In genomic region chr7:97687831-97688230, GRCm38 (mm10) we compare ENCODE assay signal across 19 mouse cellular contexts.
"Had no signal": no experiment of that assay in that cellular context is flagged by ENCODE, and none has a peak within 500 bp of the region (broad histone marks: within the 10 kb centered on the region; RNA-seq: fewer than 3 reads in every experiment).

No protein-coding gene starts in this region.

- H3K27me3 ChIP-seq: midbrain, embryonic 12.5 days; neural tube, embryonic 13.5 days; neural tube, embryonic 15.5 days had no signal

- H3K4me1 ChIP-seq: midbrain, embryonic 10.5 days; midbrain, embryonic 12.5 days; neural tube, embryonic 13.5 days; neural tube, embryonic 15.5 days had no signal

- DNase-seq: lung, adult 18-20 months; lung, embryonic 14.5 days; lung, postnatal 14 days; lung, postnatal 4 days; midbrain, embryonic 14.5 days; retina, postnatal 1 day; right cerebral cortex, adult 18-20 months; right cerebral cortex, postnatal 25 days; right cerebral cortex, postnatal 4 days; spleen, adult 18-20 months; thymus, adult 18-20 months; thymus, postnatal 14 days; thymus, postnatal 36 days had no signal

- H3K9me3 ChIP-seq: midbrain, embryonic 10.5 days; midbrain, embryonic 12.5 days; neural tube, embryonic 13.5 days; neural tube, embryonic 15.5 days had no signal

- H3K9ac ChIP-seq: lung, embryonic 14.5 days; midbrain, embryonic 12.5 days; neural tube, embryonic 13.5 days; neural tube, embryonic 15.5 days had no signal

- H3K4me2 ChIP-seq: lung, embryonic 14.5 days; midbrain, embryonic 12.5 days; neural tube, embryonic 13.5 days; neural tube, embryonic 15.5 days had no signal

- H3K4me3 ChIP-seq: midbrain, embryonic 10.5 days; midbrain, embryonic 12.5 days; myocyte; neural tube, embryonic 13.5 days; neural tube, embryonic 15.5 days had no signal

- H3K27ac ChIP-seq: midbrain, embryonic 10.5 days; midbrain, embryonic 12.5 days; neural tube, embryonic 13.5 days; neural tube, embryonic 15.5 days had no signal

- ATAC-seq: midbrain, embryonic 16.5 days had no signal
